Mouse (Mus musculus) lung, adult 2 months (tissue): ENCODE data around the gene Gm5089.

ENCODE experiments used
- CTCF ChIP-seq: fragments of 200-500 bp; IDR thresholded peaks from 2 replicates; pipeline ENCODE4 v1.5.1; 2011; ENCODE audit warnings: mild to moderate bottlenecking, low read length, control low read depth; ENCODE audit not compliant: insufficient read depth
- POLR2A ChIP-seq: fragments of 200-500 bp; IDR thresholded peaks from 2 replicates; pipeline ENCODE4 v1.6.1; 2011; ENCODE audit warnings: low read depth, mild to moderate bottlenecking, control low read depth, low read length, borderline replicate concordance; ENCODE audit errors: extremely low read depth

- TF ChIP-seq POLR2A: no peak
- TF ChIP-seq CTCF: no peak
These were observed 40.6 kb upstream of the Gm5089 start for GRCm38 (mm10) chr14:122491521-122491920.
